Mouse (Mus musculus): Measurements from ENCODE around the gene Rbfox1. TPM values are rescaled to one million over a fixed set of nuclear protein-coding genes. Genes with fewer than 3 reads are reported as not detected.

Gene Rbfox1
- polyA plus RNA-seq, 1 experiment = 98.9 TPM

DNA sequence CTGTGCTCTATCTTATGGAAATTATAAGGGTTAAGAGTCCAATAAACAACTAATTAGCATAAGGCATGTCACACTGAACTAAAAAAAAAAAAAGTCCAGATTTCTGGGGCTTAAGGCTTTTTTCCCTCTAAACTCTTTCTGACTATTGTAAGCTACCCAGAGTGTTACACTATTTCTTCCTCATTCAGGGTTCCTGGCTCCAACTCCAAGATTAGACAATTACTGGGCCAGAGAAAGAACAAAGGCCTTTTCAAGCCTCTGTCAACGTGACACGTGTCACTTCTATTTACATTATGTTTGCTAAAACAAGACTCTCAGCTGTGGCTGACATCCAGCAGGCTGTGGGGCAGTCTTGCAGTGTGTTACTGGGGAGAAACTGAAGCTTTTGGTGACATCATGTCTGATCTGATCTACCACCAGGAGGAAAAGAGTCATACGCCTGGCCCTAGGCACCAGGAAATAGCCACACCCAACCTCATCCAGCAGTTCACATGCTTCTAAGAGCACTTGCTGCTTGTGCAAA is 536.5 kb downstream of the Rbfox1 start:
- peak; percentile 84 for DNase-seq (ENCODE audit: low read depth)
- TF ChIP-seq CTCF (IDR thresholded peaks at IDR 0.05; ENCODE audit: borderline replicate concordance, extremely low read depth, insufficient read depth, insufficient read length) = no peak

DNA sequence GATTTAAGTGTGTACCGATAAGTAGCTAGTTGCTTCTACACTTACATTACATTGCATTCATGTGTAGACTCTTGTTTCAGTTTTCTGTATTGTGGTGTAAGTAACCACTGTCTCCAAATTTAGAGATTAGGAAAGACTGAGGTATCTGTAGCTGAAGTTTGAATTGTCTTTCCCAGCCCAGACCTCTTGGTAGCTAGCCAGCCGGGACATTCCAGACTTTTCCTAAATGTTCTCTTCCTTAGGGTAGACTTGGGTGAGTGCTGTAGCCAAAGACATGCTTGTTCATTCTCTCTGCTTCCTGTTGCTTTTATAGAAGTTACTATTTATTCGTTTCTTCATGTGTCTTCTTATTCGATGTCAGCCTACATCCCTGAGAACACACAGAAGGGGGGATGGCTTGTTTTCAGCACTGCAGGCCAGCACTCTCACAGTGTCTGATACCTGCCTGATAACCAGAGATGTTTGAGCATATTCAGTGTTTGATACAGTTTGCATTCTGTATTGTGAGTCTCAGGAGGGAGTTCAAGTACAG is 538.8 kb downstream of the Rbfox1 start:
- no peak for DNase-seq (ENCODE audit: low read depth)
- TF ChIP-seq POLR2A (IDR thresholded peaks at IDR 0.05; ENCODE audit: borderline replicate concordance, extremely low read depth, insufficient read depth, insufficient read length, poor library complexity, severe bottlenecking) (no peak), CTCF (IDR thresholded peaks at IDR 0.05; ENCODE audit: borderline replicate concordance, extremely low read depth, insufficient read depth, insufficient read length) (no peak)

DNA sequence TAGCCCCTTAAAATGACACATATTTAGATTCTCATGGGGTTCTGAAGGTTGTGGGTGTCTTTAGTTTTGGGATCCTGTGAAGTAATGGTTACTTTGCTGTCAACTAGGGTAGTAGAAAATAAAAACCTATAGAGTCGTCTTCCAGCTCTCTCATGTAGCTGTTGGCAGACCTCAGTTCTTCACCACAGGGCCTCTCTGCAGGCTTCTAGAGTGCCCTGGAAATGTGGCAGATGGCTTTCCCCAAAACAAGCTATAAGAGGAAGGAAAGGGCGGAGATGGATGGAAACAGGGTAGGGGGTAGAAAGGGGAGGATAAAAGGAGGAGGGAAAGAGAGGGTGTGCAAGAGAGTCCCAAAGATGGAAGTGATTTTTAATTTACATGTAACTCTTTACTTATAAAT is 539.6 kb downstream of the Rbfox1 start:
- no peak for DNase-seq (ENCODE audit: low read depth)
- TF ChIP-seq CTCF (IDR thresholded peaks at IDR 0.05; ENCODE audit: borderline replicate concordance, extremely low read depth, insufficient read depth, insufficient read length) (no peak), POLR2A (IDR thresholded peaks at IDR 0.05; ENCODE audit: borderline replicate concordance, extremely low read depth, insufficient read depth, insufficient read length, poor library complexity, severe bottlenecking) (no peak)

DNA sequence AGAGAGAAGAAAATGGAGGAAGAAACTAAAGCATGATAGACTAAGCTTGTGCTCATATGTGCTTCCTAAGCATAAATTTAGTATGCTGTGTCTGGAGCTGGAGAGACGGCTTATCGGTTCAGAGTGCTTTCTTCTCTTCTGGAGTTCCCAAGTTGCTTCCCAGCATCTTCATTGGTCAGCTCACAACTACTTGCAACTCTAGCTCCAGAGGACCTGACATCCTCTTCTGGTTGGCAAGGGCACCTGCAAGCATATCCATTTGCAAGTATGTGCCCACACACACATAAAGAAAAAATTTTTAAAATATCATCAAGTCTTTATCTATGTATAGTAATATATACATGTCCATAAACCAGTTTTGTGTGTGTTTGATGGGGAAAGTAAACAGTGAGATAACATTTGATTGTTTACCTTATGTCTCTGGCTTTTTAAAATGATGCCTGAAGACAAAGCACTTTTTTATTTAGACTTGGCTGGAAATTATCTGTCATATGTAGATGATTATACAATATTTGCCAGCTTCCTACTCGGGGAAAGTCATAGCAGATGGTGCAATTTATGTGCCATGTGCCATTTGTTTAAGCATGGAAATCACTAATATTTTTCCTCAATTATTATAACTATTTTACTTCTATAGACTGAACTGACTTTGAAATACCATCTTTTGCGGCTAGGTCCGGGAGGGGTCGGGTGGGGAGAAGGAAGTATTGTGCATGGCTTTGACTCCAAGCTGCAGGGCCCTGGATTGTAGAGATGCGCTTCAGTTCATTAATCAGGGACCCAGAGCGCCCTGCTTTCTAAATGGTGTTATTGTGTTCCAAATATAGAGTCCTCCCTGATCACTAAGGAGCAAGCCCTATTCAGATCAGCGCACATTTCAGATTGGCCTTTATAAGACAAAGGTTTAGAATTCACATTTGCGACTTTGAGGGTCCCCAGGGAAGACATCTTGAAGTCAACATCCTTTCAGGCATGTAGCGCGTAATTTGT is 542.4 kb downstream of the Rbfox1 start:
- peak; percentile 68 for DNase-seq (ENCODE audit: low read depth)
- TF ChIP-seq CTCF (IDR thresholded peaks at IDR 0.05; ENCODE audit: borderline replicate concordance, extremely low read depth, insufficient read depth, insufficient read length) (no peak), POLR2A (IDR thresholded peaks at IDR 0.05; ENCODE audit: borderline replicate concordance, extremely low read depth, insufficient read depth, insufficient read length, poor library complexity, severe bottlenecking) (no peak)

DNA sequence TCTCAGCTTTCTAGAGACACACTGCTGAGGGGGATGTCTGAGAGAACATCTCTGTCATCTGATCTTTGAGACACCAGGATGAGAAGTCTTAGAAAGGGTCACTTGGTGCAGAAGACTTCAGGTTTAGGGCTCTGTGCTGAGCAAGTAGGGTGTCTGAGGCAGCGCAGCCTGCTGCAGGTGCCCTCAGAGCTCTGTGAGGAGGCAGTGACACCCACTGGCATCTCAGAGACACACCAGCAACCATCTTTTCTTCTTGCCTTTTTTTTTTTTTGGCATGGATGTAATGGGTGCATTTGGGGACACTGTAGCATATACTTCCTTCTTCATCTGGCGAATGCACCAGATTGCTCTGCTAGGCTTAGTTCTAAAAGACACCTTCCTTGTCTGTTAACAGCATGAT is 545.8 kb downstream of the Rbfox1 start:
- TF ChIP-seq CTCF (IDR thresholded peaks at IDR 0.05; ENCODE audit: borderline replicate concordance, extremely low read depth, insufficient read depth, insufficient read length) (0 out of 2 replicates have a peak, but pooled peaks have one; percentile 12), POLR2A (IDR thresholded peaks at IDR 0.05; ENCODE audit: borderline replicate concordance, extremely low read depth, insufficient read depth, insufficient read length, poor library complexity, severe bottlenecking) (no peak)
- no peak for DNase-seq (ENCODE audit: low read depth)

DNA sequence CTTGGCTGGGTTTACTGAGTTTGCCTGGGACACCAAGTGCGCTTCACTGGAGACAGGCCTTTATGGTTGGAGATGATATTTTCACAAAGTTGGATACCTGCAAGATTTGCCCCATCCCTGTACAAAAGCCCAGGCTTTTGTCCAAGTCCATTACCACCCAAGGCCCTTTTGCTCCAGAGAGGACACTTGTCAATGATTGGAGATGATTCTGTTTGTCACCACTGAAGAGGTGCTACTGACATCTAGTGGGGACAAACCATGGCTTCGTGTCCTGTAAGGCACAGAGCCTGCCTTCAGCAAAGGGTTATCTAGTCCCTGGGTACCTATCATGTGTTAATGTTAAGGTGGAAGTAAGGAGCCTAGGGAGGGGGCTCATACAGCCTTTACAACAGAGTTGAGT is 551.3 kb downstream of the Rbfox1 start:
- DNase-seq (ENCODE audit: low read depth) = peak; percentile 41
- peak; percentile 40; the same call in 1 of the 2 replicates for TF ChIP-seq CTCF (IDR thresholded peaks at IDR 0.05; ENCODE audit: borderline replicate concordance, extremely low read depth, insufficient read depth, insufficient read length)
- no peak for TF ChIP-seq POLR2A (IDR thresholded peaks at IDR 0.05; ENCODE audit: borderline replicate concordance, extremely low read depth, insufficient read depth, insufficient read length, poor library complexity, severe bottlenecking)

DNA sequence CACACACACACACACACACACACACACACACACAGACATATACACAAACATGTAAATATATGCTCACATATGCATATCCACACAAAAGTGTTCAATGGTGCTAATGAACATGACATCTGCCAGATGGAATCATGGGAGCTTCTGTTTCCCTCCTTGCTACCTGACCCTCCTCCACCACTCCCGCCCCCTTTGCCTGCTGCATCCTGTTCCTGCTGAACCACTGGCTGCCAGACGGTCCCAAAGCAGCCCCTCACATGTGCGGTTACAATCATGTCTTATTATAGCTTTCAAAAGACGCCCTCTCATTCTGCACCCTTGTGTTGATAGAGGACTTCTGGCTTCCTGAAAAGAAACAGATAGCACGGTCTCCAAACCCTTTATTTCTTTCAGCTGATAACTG is 563.1 kb downstream of the Rbfox1 start:
- peak; percentile 76 for DNase-seq (ENCODE audit: low read depth)
- TF ChIP-seq CTCF (IDR thresholded peaks at IDR 0.05; ENCODE audit: borderline replicate concordance, extremely low read depth, insufficient read depth, insufficient read length) (no peak), POLR2A (IDR thresholded peaks at IDR 0.05; ENCODE audit: borderline replicate concordance, extremely low read depth, insufficient read depth, insufficient read length, poor library complexity, severe bottlenecking) (no peak)

DNA sequence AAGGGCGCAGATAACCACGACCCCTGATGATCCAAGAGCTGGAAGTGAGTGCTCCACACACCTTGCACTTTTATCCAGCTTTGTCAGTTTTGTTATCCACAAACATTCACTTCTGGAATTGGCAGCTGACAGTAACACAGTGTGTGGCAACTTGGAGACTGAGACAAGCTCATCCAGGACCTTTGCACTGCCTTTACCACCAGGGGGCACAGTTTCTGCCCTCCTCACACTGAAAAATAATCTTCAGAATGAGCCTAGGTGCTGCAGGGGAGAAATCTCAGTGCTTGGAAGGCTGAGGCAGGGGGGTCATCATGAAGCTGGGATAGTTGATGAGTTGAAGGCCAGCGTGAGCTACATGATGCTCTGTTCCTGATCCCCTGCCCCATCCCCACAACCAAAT is 570.2 kb downstream of the Rbfox1 start:
- no peak for TF ChIP-seq POLR2A (IDR thresholded peaks at IDR 0.05; ENCODE audit: borderline replicate concordance, extremely low read depth, insufficient read depth, insufficient read length, poor library complexity, severe bottlenecking)
- peak; percentile 45; the same call in 1 of the 2 replicates for TF ChIP-seq CTCF (IDR thresholded peaks at IDR 0.05; ENCODE audit: borderline replicate concordance, extremely low read depth, insufficient read depth, insufficient read length)
- DNase-seq (ENCODE audit: low read depth) = no peak

DNA sequence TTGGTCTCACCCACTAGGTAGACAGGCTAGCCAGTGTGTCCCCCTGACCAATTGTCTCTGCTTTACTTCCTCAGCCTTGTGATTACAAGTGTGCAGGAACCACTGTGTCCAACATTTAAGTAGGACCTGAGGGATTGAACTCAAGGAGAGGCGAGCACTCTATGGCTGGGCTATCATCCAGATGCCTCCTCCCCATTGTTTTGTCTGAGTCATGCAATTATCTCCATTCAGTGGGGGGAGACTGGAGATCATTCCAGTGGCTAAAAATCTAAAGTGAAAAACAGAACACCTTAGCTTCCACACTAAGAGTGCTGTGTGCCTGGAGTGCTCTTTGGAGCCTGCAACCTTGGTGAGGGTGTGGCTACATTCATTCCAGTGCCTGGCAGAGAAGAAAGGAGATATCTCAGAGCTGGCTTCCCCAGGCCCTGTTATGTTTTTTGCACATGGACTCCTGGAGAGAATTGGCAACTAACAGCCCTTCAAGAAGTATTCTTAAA is 594.0 kb downstream of the Rbfox1 start:
- TF ChIP-seq POLR2A (IDR thresholded peaks at IDR 0.05; ENCODE audit: borderline replicate concordance, extremely low read depth, insufficient read depth, insufficient read length, poor library complexity, severe bottlenecking) (no peak), CTCF (IDR thresholded peaks at IDR 0.05; ENCODE audit: borderline replicate concordance, extremely low read depth, insufficient read depth, insufficient read length) (no peak)
- no peak for DNase-seq (ENCODE audit: low read depth)

DNA sequence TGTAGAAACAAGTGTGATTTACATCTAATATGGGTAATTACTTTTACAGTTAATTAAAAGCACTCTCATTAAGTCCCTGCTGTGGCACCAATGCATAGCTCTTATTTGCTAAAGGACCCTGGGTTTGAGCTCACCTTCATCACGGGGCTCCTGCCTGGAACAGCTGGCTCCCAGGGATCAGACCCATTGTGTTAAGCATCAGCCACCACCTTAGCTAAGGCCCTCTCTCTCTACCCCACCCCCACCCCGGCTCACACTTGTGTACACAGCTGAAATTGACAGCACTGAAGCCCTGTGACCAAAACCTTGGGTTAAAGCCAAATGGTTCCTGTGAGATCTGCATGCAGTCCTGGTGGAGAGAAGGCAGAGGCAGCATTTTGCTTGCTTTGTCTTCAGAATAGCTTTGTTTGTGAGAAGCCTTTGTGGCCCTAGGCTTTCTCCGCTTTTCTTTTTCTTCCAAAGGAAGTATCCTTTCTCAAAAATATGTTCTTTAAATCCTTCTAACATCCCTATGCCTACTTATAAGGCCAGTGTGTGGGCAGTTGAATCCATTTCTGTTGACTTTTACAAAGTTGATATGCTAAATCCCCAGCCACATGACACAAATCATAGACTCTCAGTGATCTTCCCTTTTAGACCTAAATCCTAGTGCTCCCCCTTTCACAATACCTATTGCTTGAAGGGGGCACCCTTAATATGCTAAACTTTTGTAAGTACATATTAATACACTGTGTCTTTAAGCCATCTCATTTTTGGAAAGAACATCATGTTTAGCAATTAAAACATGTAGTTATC is 594.7 kb downstream of the Rbfox1 start:
- peak; percentile 95 for DNase-seq (ENCODE audit: low read depth)
- TF ChIP-seq POLR2A (IDR thresholded peaks at IDR 0.05; ENCODE audit: borderline replicate concordance, extremely low read depth, insufficient read depth, insufficient read length, poor library complexity, severe bottlenecking) (no peak), CTCF (IDR thresholded peaks at IDR 0.05; ENCODE audit: borderline replicate concordance, extremely low read depth, insufficient read depth, insufficient read length) (peak; percentile 14; the same call in 1 of the 2 replicates)

DNA sequence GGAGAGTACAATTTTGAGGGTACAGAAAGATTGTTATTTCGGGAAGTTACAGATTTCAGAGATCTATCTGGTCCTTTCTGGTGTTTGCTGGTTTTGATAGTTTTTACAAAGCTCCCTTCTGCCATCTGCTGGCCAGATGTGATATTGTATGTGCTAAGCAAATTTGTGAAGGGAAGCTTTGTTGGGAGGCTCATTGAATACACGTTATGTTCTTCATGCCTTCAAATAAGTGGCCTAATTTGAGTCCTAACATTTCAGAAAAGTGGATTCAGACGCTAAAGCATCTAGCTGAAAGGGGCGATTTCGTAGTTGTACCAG is 595.2 kb downstream of the Rbfox1 start:
- DNase-seq (ENCODE audit: low read depth) = peak; percentile 92
- TF ChIP-seq CTCF (IDR thresholded peaks at IDR 0.05; ENCODE audit: borderline replicate concordance, extremely low read depth, insufficient read depth, insufficient read length) (peak; percentile 67; the same call in 1 of the 2 replicates), POLR2A (IDR thresholded peaks at IDR 0.05; ENCODE audit: borderline replicate concordance, extremely low read depth, insufficient read depth, insufficient read length, poor library complexity, severe bottlenecking) (no peak)

Data from brain, embryonic 14.5 days (tissue).